Mouse (Mus musculus) stomach, postnatal 0 days (tissue): ENCODE measurements around the gene Ndufa12. TPM values are rescaled to one million over a fixed set of nuclear protein-coding genes. Genes with fewer than 3 reads are reported as not detected.

Experiments used
- ATAC-seq: fragments of 200-750 bp; cut with Nextera tagmentation; 2 replicates; pipeline ENCODE4 v1.8.0; 2017; ENCODE audit not compliant: low FRiP score, low TSS enrichment
- DNase-seq: peaks from one replicate; pipeline ENCODE4 v3.0.0-alpha.2; 2016; ENCODE audit warnings: low spot score
- H3K27ac ChIP-seq: fragments of 300-500 bp; sonication (generic); replicated peaks from 2 replicates; pipeline ENCODE4 v1.5.1; 2014; ENCODE audit warnings: mild to moderate bottlenecking, control low read depth
- H3K27me3 ChIP-seq: fragments of 300-500 bp; sonication (generic); 2 replicates; pipeline ENCODE4 v1.6.1; 2014; ENCODE audit warnings: low read length; ENCODE audit not compliant: control insufficient read depth, insufficient read depth
- H3K36me3 ChIP-seq: fragments of 300-500 bp; sonication (generic); 2 replicates; pipeline ENCODE4 v1.6.1; 2014; ENCODE audit warnings: low read length, mixed read lengths; ENCODE audit not compliant: control insufficient read depth, insufficient read depth
- H3K4me1 ChIP-seq: fragments of 300-500 bp; sonication (generic); replicated peaks from 2 replicates; pipeline ENCODE4 v1.6.1; 2014; ENCODE audit warnings: antibody characterized with exemption; ENCODE audit not compliant: control insufficient read depth, insufficient read depth
- H3K4me2 ChIP-seq: fragments of 300-500 bp; sonication (generic); replicated peaks from 2 replicates; pipeline ENCODE4 v1.6.1; 2014; ENCODE audit warnings: low read depth, mild to moderate bottlenecking, control low read depth, moderate library complexity
- H3K4me3 ChIP-seq: fragments of 300-500 bp; sonication (generic); 2 replicates; pipeline ENCODE4 v1.5.1; 2014; ENCODE audit warnings: low read depth, low read length, control low read depth
- H3K9ac ChIP-seq: fragments of 300-500 bp; sonication (generic); 2 replicates; pipeline ENCODE4 v1.6.1; 2014; ENCODE audit warnings: mild to moderate bottlenecking, low read length, control low read depth, mixed read lengths
- H3K9me3 ChIP-seq: fragments of 300-500 bp; sonication (generic); 2 replicates; pipeline ENCODE4 v1.6.1; 2016; ENCODE audit warnings: low read length; ENCODE audit not compliant: control insufficient read depth
- CTCF ChIP-seq: IDR thresholded peaks from 2 replicates; pipeline ENCODE4 v1.5.1; 2016; ENCODE audit warnings: antibody characterized with exemption, low read depth, mild to moderate bottlenecking, moderate library complexity
- EP300 ChIP-seq: optimal IDR thresholded peaks from 2 replicates; pipeline ENCODE3; 2016; ENCODE audit warnings: antibody characterized with exemption
- WGBS: fragments of 180-500 bp; shearing (Covaris S2); extraction: QIAGEN DNeasy Blood & Tissue Kit; methylation state at CpG from one replicate; pipeline ENCODE4 v1.1.7; 2014; 5-methylcytosine and 5-hydroxymethylcytosine counted together
- polyA plus RNA-seq: library from polyadenylated mRNA; unstranded; fragments of >200 nt; fragmentation: Nextera tagmentation; extraction: Ambion mirVana; gene quantifications from 2 replicates; pipeline ENCODE4 v1.2.1, GENCODE M21; 2015

The Ndufa12 gene
- polyA plus RNA-seq, 1 experiment from 2014 or later = 448 TPM

DNA sequence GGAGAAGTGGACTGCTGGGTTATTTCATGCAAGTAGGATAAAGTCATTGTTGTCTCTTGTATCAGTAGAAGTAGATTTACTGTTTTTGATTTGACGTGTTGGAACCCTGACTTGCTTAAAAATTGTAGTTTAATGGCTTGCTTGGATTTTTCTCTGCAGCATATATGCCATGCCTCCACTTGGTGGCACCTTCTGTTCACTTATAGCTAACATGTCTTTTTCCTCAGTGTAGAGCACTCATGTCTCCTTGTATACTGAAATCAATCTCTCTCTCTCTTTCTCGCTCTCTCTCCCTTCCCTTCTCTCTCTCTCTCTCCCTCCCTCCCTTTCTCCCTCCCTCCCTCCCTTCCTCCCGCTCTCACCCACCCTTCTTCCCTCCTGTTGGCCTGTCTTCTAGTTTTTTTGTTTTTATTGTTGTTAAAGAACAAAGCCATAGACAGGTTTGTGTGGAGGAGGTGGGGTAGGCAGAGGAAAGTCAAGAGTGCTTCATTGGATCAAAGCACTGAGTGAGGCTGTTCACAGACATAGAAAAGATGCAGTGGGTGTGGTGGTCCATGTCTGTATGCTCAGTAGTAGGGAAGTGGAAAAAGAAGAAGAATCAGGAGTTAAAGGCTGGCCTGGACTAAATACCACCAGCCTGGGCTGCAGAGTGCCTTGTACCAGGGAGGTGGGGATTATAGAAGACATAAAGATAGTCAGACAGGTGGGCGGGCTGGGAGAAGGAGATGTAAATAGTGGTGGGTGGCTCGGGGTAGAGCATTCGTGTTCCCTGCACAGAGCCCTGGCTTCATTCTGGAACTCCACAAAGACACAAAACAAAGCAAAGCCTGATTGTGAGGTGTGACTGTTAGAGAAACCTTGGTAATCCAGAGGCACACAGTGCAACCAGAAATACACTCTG is 12.4 kb downstream of the Ndufa12 start:
- Histone ChIP-seq H3K4me1 (no peaks in the 10 kb centered on the region), H3K27me3 (no peaks in the 10 kb centered on the region), H3K36me3 (peaks cover 14% of the 10 kb centered on the region), H3K27ac (no peak overlapping the region), H3K4me2 (no peak overlapping the region), H3K9me3 (no peaks in the 10 kb centered on the region), H3K9ac (no peak overlapping the region), H3K4me3 (no peak overlapping the region)
- TF ChIP-seq CTCF (peak; percentile 71), EP300 (no peak)
- no peak for DNase-seq
- 66% methylated on average over 6 of the region's 6 CpGs for WGBS
- no peak; the same call in 1 of the 2 replicates for ATAC-seq

- Histone ChIP-seq H3K27ac (no peak overlapping the region), H3K4me3 (no peak overlapping the region), H3K9ac (no peak overlapping the region), H3K27me3 (no peaks in the 10 kb centered on the region), H3K9me3 (no peaks in the 10 kb centered on the region), H3K36me3 (peaks cover 14% of the 10 kb centered on the region), H3K4me2 (no peak overlapping the region), H3K4me1 (no peaks in the 10 kb centered on the region)
- WGBS = 66% methylated on average over 2 of the region's 2 CpGs
- DNase-seq (no peak), ATAC-seq (no peak)
- no peak for TF ChIP-seq CTCF
Measured at GRCm38 (mm10) chr10:94211725-94212124, 13.2 kb downstream of the Ndufa12 start.

DNA sequence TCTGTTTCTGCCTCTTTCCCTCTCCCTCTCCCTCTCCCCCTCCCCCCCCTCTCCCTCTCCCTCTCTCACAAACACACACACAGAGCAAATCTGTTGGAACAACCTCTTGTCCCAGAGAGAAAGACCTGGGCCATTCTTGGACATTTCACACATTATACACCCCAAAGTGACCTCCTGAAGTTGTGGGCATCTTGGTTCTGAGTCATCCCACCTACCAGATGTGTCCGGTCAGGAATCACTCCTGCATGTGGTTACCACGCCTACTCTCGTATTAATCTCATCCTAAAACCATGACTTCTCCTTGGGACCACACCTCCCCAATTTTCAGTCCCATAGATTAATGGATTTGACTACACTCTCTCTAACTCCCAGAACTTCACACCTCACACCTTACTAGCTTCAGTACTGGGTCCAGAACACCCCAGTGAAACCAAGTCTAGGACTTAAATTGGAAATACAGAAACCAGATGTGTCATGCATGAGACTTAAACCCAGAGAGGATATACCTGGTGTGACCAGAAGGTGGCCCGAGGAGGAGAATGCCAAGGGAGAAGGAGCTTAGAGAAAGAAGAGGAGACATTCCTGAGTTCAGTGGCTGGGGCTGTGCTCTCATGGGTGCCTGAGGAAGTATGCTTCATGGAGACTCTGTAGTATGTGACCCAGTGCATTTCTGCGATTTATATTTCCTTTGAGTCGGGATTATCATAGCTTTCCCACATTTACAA is 26.7 kb downstream of the Ndufa12 start:
- Histone ChIP-seq H3K4me1 (no peaks in the 10 kb centered on the region), H3K9me3 (no peaks in the 10 kb centered on the region), H3K9ac (no peak overlapping the region), H3K4me3 (no peak overlapping the region), H3K4me2 (no peak overlapping the region), H3K27ac (no peak overlapping the region), H3K36me3 (no peaks in the 10 kb centered on the region), H3K27me3 (no peaks in the 10 kb centered on the region)
- peak; percentile 62 for TF ChIP-seq CTCF
- no peak for TF ChIP-seq EP300
- WGBS = 65% methylated on average over 6 of the region's 6 CpGs
- ATAC-seq (0 out of 2 replicates have a peak, but pooled peaks have one; percentile 32), DNase-seq (no peak)

DNA sequence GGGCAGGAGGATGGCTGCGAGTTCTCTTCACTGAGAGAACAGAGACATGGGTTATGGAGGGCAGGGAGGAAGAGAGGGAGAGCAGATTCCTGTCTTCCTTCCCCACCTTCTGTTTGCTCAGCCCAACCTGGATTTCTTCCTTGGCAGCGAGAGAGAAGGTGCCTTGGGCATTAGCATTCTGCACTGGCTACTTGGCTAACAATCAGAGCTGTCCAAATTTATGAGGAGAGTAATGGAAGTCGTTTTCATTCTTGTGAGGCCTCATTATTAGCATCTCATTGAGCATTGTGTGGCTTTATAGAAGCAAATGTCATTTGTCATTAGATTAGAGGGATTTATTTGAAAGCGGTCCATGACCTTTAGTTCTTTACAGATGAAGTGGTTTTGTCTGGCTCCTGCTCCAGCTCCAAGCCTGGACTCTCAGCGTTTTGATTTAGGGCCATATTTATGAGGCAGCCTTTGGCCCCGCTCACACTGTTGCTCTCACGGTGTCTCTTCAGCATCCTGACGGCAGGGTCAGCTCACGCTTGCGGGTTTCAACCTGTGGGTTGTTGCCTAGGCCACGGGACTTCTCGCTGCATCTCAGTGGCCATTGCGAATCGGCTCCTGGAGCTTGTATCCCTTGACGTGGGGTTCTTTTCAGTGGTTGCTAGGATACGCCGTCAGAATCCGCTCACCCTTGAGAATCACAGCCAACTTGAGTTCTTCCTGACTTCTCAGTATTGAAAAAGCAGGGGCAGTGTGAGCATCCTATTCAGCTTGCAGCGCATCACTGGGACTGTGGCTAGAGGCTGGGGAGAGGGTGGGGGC is 31.9 kb downstream of the Ndufa12 start:
- Histone ChIP-seq H3K27ac (no peak overlapping the region), H3K27me3 (no peaks in the 10 kb centered on the region), H3K9ac (no peak overlapping the region), H3K4me3 (no peak overlapping the region), H3K4me1 (no peaks in the 10 kb centered on the region), H3K9me3 (no peaks in the 10 kb centered on the region), H3K36me3 (no peaks in the 10 kb centered on the region), H3K4me2 (no peak overlapping the region)
- ATAC-seq (no peak), DNase-seq (no peak)
- WGBS = 58% methylated on average over 19 of the region's 19 CpGs
- TF ChIP-seq EP300 (no peak), CTCF (no peak)

GRCm38 (mm10) chr10:94231025-94231424 is 32.5 kb downstream of the Ndufa12 start:
- Histone ChIP-seq H3K27ac (no peak overlapping the region), H3K36me3 (no peaks in the 10 kb centered on the region), H3K27me3 (no peaks in the 10 kb centered on the region), H3K9me3 (no peaks in the 10 kb centered on the region), H3K4me2 (no peak overlapping the region), H3K9ac (no peak overlapping the region), H3K4me1 (no peaks in the 10 kb centered on the region), H3K4me3 (no peak overlapping the region)
- 75% methylated on average over 6 of the region's 6 CpGs for WGBS
- TF ChIP-seq EP300 (no peak), CTCF (no peak)
- ATAC-seq (no peak), DNase-seq (no peak)
